Mouse (Mus musculus) kidney, adult 10 weeks (tissue): ENCODE measurements around the gene Kcnc1. TPM values are rescaled to one million over a fixed set of nuclear protein-coding genes. Genes with fewer than 3 reads are reported as not detected.

Source experiments
- polyA plus RNA-seq: library from polyadenylated mRNA; stranded (reverse); fragments of 350-450 nt; fragmentation: Illumina TruSeq; extraction: RNeasy Lipid Tissue Mini Kit (QIAGEN cat#74804); gene quantifications from one replicate; pipeline ENCODE4 v1.2.3, GENCODE M21; 2014; ENCODE audit warnings: low read depth, low replicate concordance

Gene Kcnc1
- polyA plus RNA-seq, result not detected

DNA sequence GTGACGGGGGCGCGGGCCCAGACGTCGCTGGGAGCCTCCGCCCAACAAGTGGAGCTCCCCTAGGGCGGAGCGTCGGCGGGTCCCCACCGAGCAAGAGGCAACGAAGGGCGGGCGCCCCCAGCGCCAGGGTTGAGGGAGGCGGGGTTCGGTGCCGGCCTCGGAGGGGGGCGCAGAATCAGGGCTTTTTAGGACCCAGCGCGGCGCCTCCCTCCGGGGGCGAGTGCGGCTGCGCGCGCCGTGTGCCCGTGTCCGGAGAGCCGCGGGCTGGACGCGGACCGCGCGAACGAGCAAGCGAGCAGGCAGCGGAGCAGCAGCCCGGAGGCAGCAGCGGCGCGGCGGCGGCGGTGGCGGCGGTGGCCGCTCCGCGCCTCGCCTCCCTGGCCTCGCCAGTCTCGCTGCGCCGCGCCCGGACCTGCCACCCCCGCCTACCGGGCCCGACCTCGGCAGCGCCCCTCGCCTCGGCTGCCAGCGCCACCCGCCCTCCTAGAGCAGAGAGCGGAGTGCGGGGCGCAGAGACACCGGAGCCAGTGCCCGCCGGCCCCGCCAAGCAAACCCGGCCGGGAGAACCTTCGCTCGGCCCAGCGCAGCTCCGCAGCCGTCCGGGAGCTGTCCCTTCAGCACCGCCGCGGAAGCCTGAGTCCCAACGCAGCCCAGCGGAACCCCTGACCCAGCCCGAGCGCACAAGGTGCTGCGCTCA lies at the start of gene Kcnc1:
Gene Kcnc1, plus strand, starts transcription at position 267 of the 697 bp plus-strand sequence.

GRCm38 (mm10) chr7:46376172-46377007 lies 19.9 kb upstream of the Kcnc1 start, which contains the start of gene Myod1:
Myod1 (plus strand) TSS chr7:46376474.

Other genes starting within 250 kb of the Kcnc1 start
- not detected for gene Abcc8, start 216.5 kb upstream of the Kcnc1 start, polyA plus RNA-seq
- gene Ush1c, start 158.0 kb upstream of the Kcnc1 start, polyA plus RNA-seq, result 2.9 TPM
- gene Otog, start 155.5 kb upstream of the Kcnc1 start, polyA plus RNA-seq, result not detected
- not detected for gene Myod1, start 20.0 kb upstream of the Kcnc1 start, polyA plus RNA-seq
- gene Sergef, start 243.3 kb downstream of the Kcnc1 start, polyA plus RNA-seq, result 2.2 TPM